ENCODE assay signal across 26 mouse cellular contexts in the genomic region with DNA sequence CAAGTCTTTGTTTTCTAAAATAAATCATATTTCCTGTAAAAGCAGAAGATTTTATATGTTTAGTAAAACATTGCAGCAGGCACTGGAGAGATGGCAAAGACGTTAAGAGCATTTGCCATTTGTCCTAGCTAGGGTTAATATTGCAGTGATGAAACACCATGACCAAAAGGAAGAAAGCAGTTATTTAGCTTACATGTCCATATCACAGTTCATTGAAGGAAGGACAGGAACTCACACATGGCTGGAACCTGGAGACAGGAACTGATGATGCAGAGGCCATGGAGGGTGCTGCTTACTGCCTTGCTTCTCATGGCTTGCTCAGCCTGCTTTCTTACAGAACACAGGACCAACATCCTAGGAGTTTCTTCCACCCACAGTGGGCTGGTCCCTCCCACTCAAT.
"Had no signal": no experiment of that assay in that cellular context is flagged by ENCODE, and none has a peak within 500 bp of the region (broad histone marks: within the 10 kb centered on the region; RNA-seq: fewer than 3 reads in every experiment).

No protein-coding gene starts in this region.

- H3K9me3 ChIP-seq: hindbrain, embryonic 10.5 days; hindbrain, embryonic 12.5 days; intestine, embryonic 15.5 days; limb, embryonic 10.5 days; limb, embryonic 12.5 days; liver, embryonic 13.5 days had no signal

- H3K4me2 ChIP-seq: heart, embryonic 11.5 days; hindbrain, embryonic 12.5 days; hindbrain, embryonic 14.5 days; intestine, embryonic 15.5 days; limb, embryonic 12.5 days; liver, embryonic 11.5 days; liver, embryonic 13.5 days had no signal

- H3K27me3 ChIP-seq: hindbrain, embryonic 12.5 days; intestine, embryonic 15.5 days; limb, embryonic 12.5 days; liver, embryonic 13.5 days had no signal

- H3K4me1 ChIP-seq: hindbrain, embryonic 10.5 days; hindbrain, embryonic 12.5 days; intestine, embryonic 15.5 days; limb, embryonic 10.5 days; limb, embryonic 12.5 days had no signal

- H3K9ac ChIP-seq: hindbrain, embryonic 12.5 days; hindbrain, embryonic 14.5 days; intestine, embryonic 15.5 days; limb, embryonic 12.5 days; liver, embryonic 13.5 days had no signal

- H3K27ac ChIP-seq: gastrocnemius, adult 2 months; heart, adult 2 months; hindbrain, embryonic 10.5 days; hindbrain, embryonic 12.5 days; hindbrain, embryonic 14.5 days; intestine, embryonic 15.5 days; left cerebral cortex, adult 2 months; limb, embryonic 10.5 days; limb, embryonic 12.5 days; liver, embryonic 13.5 days had no signal

- DNase-seq: gastrocnemius, adult 2 months; gastrocnemius, postnatal 10 days; gastrocnemius, postnatal 25 days; heart, adult 11 months; heart, adult 2 months; heart, postnatal 10 days; heart, postnatal 4 days; kidney, adult 18-20 months; kidney, adult 8-10 months; kidney, postnatal 10 days; kidney, postnatal 25 days; kidney, postnatal 4 days; liver; liver, embryonic 13.5 days had no signal

- H3K36me3 ChIP-seq: hindbrain, embryonic 12.5 days; intestine, embryonic 15.5 days; limb, embryonic 12.5 days; liver, embryonic 13.5 days had no signal

- ATAC-seq: hindbrain, embryonic 16.5 days; inflammation-experienced regulatory T-cells, adult 6 months; intestine, embryonic 15.5 days; intestine, postnatal 0 days had no signal

- H3K4me3 ChIP-seq: gastrocnemius, adult 2 months; heart, adult 2 months; hindbrain, embryonic 10.5 days; hindbrain, embryonic 12.5 days; intestine, embryonic 15.5 days; left cerebral cortex, adult 2 months; limb, embryonic 10.5 days; limb, embryonic 12.5 days; liver, embryonic 13.5 days had no signal
